ENCODE assay signal across 12 mouse cellular contexts in the genomic region with DNA sequence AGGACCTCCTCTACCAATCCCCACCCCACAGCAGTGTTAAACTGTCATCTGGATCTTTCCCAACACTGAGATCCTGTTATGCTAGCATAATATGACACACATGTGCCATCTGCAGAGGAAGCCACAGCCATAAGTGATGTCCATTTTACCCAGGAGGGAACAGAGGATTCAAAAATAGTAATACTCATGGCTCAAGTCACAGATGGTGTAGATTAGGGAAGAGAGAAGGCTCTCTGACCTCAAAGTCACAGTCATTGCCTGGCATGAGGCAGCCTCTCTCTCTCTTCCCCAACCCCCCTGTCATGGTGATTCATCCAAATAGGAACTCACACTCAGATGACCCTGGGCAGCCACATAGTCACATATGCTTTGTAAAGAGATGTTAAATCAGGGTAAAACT. TPM values are rescaled to one million over a fixed set of nuclear protein-coding genes. Genes with fewer than 3 reads are reported as not detected.
DNase-seq lines count a peak whose midpoint lies in the region; ATAC-seq and TF ChIP-seq lines count a peak whose summit lies in the region.
"Had no signal": no experiment of that assay in that cellular context is flagged by ENCODE, and none has a peak within 500 bp of the region (broad histone marks: within the 10 kb centered on the region; RNA-seq: fewer than 3 reads in every experiment).

No protein-coding gene starts in this region.

- intact Hi-C loops in gastrocnemius, postnatal 14 days (cut with DNase I; ENCODE audit: low total_unique reads), result no loop called here
- intact Hi-C loops in left cerebral cortex, adult 2 months (cut with DNase I), result no loop called here

- no peak for TF ChIP-seq CTCF in left cerebral cortex, adult 2 months (IDR thresholded peaks at IDR 0.05)

- H3K27ac ChIP-seq in left cerebral cortex, adult 2 months, result no peak overlapping the region

- H3K4me3 ChIP-seq in left cerebral cortex, adult 2 months, result no peak overlapping the region
- H3K4me3 ChIP-seq: limb, embryonic 15.5 days had no signal

- peak; percentile 37 for DNase-seq in gastrocnemius, adult 18-20 months (ENCODE audit: low spot score)
- DNase-seq in gastrocnemius, postnatal 14 days, result no peak
- peak; percentile 64 for DNase-seq in 3134 (ENCODE audit: extremely low read depth, insufficient read length, low spot score)
- peak; percentile 78 for DNase-seq in adrenal gland, postnatal 14 days
- no peak for DNase-seq in right cerebral cortex, postnatal 36 days (ENCODE audit: low spot score in 2 of 2)
- no peak for DNase-seq in thymus, postnatal 4 days
- no peak for DNase-seq in left cerebral cortex, adult 2 months (ENCODE audit: extremely low spot score in 1 of 2, low spot score in 2 of 2)
- DNase-seq: kidney, adult 18-20 months; right cerebral cortex, postnatal 25 days had no signal

- peak; percentile 51 to 77 for ATAC-seq in hematopoietic stem cell, adult 5-6 weeks (replicated peaks in 1 of 2; ENCODE audit: insufficient read depth in 1 of 2, low FRiP score in 2 of 2, low TSS enrichment in 1 of 2, low read depth in 1 of 2, poor library complexity in 2 of 2, severe bottlenecking in 2 of 2)

RNA-seq across cellular contexts. Expression of a gene that starts 2.9 kb away (rescaled TPM):
- 1 to 10 TPM; 2.3 to 2.8 TPM for total RNA-seq in gastrocnemius, adult 18-20 months (2021)
- total RNA-seq in gastrocnemius, postnatal 14 days (2021), result 1 to 10 TPM; 3.7 to 6.5 TPM
- 2.7 and 3.5 TPM in 2 replicates for total RNA-seq in adrenal gland, postnatal 14 days (2021)
- total RNA-seq in hematopoietic stem cell, adult 5-6 weeks (2017), result 2.1 and 4.5 TPM in 2 replicates
- total RNA-seq in left cerebral cortex, adult 2 months (2021), result 1 to 10 TPM; 1.6 to 1.9 TPM

RNA-seq across cellular contexts. Expression of a gene that starts 52.5 kb away (rescaled TPM):
- total RNA-seq in gastrocnemius, adult 18-20 months (2021), result not detected
- not detected for total RNA-seq in gastrocnemius, postnatal 14 days (2021)
- 0.07 and 0.08 TPM in 2 replicates for total RNA-seq in adrenal gland, postnatal 14 days (2021)
- not detected in 2 replicates for total RNA-seq in hematopoietic stem cell, adult 5-6 weeks (2017)
- under 1 TPM in 1 of 2 experiments, not detected in 1; 0.09 TPM for total RNA-seq in left cerebral cortex, adult 2 months (2021)
- total RNA-seq: heart, postnatal 25 days had no signal

RNA-seq across cellular contexts. Expression of a gene that starts 53.2 kb away (rescaled TPM):
- under 1 TPM; 0.16 to 0.19 TPM for total RNA-seq in gastrocnemius, adult 18-20 months (2021)
- total RNA-seq in gastrocnemius, postnatal 14 days (2021), result under 1 TPM; 0.39 to 0.40 TPM
- 9.2 and 23.3 TPM in 2 replicates for total RNA-seq in adrenal gland, postnatal 14 days (2021)
- 13.3 and 40.3 TPM in 2 replicates for total RNA-seq in hematopoietic stem cell, adult 5-6 weeks (2017)
- total RNA-seq in left cerebral cortex, adult 2 months (2021), result under 1 TPM in 1 of 2 experiments, not detected in 1; 0.18 TPM

Comparison
In these comparisons a context has a peak if more than half of its experiments do, and no peak if none do; other contexts are left out.
1. DNase-seq: peak in gastrocnemius, adult 18-20 months (single experiment), 3134 (single experiment) and adrenal gland, postnatal 14 days (single experiment); none in gastrocnemius, postnatal 14 days (single experiment), right cerebral cortex, postnatal 36 days (0 of 2), thymus, postnatal 4 days (single experiment) and left cerebral cortex, adult 2 months (0 of 2).